Mouse (Mus musculus): ENCODE data around the gene Bcas3.

GRCm38 (mm10) chr11:85571936-85572335, 219.0 kb downstream of the Bcas3 start:
- TF ChIP-seq CTCF (IDR thresholded peaks at IDR 0.05): no peak
- no peak for TF ChIP-seq EP300 (IDR thresholded peaks at IDR 0.05)
